Mouse (Mus musculus): ENCODE data around the gene Hoxa9. TPM values are rescaled to one million over a fixed set of nuclear protein-coding genes. Genes with fewer than 3 reads are reported as not detected.

Gene Hoxa9
- polyA plus RNA-seq, 3 experiments from 2014 or later: 0.13 to 0.32 TPM; not detected in 1

DNA sequence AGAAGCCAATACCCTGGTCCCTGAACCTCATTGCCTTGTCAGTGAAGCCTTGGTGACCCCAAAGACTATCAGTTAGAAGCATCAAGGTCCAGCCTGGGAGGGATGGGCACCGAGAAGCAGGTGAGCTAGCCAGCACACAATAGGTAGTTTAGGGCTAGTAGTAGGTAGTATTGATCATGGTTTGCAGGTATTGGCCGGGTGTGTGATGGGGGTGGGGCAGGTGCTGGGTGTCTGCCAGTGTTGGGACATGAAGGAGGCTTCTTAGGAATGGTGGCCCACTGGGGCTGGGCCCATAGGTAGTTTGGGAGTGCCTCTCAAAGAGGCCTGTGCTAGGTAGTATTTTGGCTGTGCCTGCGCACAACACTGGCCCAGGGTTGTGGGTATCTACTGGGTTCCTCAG, 15.8 kb downstream of the Hoxa9 start:
- ATAC-seq: no peak

DNA sequence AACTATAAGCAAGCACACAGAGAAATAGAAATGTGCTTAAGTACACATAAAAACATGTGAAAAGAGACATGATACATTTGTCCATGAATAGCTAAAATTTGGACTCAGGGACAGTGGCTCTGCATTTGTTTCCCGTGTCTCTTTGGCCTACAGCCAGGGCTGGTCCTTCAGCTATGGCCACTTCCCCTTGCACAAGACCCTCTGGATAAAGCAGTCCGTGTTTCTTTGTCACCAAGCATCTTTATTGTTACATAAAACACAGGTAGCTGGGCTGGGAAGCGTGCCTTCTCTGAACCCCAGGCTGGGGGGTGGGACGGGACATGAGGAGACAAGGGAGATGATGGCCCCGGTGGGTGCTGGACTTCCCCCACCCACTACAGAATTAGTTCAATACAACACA, 16.6 kb downstream of the Hoxa9 start:
- no peak for ATAC-seq

DNA sequence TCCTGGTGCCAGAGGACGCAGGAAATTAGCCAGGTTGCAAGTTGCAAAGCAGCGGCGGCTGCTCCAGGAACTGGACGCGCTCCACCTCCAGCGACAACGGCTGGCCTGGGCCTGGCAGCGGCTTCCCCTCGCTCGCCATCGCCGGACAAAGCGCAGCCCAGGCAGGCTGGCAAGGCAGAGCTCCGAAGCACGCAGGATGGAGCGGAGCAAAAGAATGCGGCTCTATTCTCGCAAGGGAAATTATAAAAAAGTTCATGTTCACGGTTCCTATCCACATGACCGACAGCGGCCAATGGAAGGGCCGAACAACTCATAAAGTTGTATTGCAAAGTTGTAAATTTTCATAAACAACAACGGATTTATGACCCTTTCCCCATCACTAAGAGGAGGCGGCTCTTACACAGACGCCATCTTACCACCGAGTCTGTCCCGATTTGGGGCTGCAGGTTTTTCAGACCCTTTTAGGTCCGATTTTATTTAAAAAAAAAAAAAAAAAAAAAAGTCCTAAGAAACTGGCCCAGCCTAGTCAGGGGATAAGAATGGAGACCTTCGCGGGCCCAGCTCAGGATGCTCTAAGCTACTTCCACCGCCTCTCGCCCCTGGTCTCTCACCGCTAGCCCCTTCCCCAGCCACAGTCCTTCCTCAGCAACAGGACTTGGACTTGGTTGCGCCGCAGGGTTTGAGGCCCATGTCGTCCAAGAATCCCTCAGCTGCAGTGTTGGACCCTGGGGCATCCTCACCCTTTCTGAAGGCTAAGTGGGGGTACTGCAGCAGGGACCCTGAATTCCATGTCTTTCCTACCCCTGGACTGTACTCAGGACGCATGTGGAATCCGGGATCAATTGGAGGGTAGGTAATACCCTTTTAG, 17.5 kb downstream of the Hoxa9 start, which contains the start of the genes Hoxa3 and Gm28308:
Hoxa3 (minus strand) TSS at position 218 of the 868 bp plus-strand sequence.
Gm28308 (minus strand) TSS at position 221 of the 868 bp plus-strand sequence.
- ATAC-seq: peak; percentile 29

GRCm38 (mm10) chr6:52212556-52213118, 18.3 kb downstream of the Hoxa9 start:
- no peak for ATAC-seq

DNA sequence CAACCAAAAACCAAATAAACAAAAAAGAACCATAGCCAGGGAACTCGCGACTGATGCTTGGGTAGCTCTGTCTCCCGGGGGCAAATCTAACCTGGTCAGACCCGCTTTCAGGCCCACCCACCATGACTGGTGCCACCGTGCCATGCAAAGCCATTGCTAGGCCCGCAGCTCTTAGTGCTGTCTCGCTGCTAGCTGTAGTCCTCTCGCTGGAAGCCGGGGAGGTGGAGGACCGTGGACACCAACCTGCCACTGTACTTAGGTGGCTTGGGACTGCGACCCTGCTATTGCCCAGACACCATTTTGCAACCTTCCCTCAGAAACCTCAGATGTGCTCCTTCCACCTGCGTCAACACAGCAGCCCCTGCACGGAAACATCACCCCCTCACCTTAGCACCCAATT, 18.9 kb downstream of the Hoxa9 start:
- peak; percentile 12 for ATAC-seq

- peak; percentile 85 for ATAC-seq
Measured at GRCm38 (mm10) chr6:52211170-52211935, 19.5 kb downstream of the Hoxa9 start.

GRCm38 (mm10) chr6:52209685-52210046, 21.2 kb downstream of the Hoxa9 start:
- ATAC-seq: no peak

DNA sequence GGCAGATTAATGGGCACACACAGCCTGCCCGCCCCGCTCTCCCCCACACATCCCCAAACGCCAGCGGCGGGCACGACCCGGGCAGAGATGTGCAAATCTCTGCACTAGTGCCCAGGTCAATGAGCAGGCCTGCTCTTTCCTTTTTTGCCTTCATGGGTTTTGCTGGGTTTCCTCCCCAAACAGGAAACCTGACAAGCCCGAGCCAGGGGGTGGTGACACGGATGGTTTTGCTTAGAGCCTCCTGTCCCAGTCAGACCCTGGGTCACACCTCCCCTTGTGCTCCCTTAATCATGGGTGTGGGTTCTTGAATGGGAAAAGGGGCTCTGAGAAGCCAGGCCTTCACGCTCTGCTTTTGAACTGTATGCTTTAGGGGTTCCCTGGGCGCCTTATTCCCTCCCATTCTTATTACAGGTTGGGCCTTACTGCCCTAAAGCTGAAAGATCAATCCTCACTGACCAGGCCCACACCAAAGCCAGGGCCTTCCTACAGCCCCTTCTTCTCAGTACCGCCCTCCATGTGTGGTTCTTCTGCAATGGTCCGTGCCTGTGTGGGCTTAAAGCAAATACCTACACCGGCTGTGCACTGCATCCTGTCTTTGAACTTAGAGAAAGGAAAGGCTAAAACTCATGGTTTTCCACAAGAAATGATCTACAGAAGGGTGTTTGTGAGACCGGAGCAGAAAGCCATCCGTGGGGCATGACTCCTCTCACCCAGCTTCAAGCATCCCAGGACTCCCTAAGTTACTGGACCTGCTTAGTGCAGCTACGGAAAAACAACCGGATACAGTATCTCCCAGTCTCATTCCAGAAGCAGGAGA, 21.8 kb downstream of the Hoxa9 start:
- ATAC-seq: no peak

- no peak for ATAC-seq
Measured at GRCm38 (mm10) chr6:52208072-52208867, 22.6 kb downstream of the Hoxa9 start, which contains the start of gene Hoxa6. Gene Hoxa6 (minus strand): TSS chr6:52208722.

DNA sequence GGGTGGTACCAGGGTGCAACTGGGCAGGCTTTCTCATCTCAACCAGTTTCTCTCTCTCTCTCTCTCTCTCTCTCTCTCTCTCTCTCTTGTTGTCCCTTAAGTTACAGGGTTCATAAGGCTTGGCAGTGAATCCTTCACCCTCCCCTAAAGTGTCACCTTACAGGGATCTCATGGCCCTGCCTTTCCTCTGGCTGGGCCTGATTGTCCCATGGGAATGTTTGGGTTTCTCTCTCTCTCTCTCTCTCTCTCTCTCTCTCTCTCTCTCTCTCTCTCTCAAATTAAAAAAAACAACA, 23.3 kb downstream of the Hoxa9 start:
- no peak for ATAC-seq

DNA sequence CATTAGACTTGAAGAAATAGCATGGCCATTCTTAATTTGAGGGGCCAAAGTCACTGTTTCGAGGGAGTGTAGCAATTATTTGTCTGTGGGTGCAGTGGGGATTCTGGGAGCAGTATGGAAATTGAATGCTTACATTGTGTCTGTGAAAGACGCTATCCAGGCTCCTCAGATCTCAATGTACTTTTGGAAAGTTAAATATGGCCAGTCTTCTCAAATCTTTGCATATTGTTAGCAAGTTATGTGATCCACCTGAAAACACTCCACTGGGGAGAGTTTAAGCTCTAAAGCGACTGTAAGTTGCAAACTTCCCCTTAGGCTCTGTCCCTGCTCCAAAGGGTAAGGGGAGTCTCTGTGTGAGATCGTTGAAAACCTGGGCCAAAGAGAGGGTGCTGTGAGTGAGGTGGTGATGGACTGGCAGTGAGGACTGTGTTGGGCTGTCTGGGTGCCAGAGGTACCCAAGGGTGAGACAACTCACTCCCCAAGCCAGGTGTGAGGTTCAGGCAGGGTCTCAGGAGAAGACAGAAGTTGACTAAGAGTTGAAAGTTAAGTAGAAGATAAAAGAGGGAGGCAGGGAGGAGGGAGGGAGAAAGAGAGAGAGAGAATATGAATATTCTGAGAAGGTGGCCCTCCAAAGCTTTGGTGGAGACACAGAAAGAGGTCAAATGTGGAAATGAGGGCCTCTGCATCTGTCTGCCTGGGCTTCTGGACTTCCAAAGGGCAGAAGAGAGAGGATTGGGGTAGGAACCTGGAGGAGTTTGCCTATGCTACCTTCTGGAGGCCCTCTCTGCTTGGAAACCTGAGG, 23.8 kb downstream of the Hoxa9 start:
- no peak for ATAC-seq

DNA sequence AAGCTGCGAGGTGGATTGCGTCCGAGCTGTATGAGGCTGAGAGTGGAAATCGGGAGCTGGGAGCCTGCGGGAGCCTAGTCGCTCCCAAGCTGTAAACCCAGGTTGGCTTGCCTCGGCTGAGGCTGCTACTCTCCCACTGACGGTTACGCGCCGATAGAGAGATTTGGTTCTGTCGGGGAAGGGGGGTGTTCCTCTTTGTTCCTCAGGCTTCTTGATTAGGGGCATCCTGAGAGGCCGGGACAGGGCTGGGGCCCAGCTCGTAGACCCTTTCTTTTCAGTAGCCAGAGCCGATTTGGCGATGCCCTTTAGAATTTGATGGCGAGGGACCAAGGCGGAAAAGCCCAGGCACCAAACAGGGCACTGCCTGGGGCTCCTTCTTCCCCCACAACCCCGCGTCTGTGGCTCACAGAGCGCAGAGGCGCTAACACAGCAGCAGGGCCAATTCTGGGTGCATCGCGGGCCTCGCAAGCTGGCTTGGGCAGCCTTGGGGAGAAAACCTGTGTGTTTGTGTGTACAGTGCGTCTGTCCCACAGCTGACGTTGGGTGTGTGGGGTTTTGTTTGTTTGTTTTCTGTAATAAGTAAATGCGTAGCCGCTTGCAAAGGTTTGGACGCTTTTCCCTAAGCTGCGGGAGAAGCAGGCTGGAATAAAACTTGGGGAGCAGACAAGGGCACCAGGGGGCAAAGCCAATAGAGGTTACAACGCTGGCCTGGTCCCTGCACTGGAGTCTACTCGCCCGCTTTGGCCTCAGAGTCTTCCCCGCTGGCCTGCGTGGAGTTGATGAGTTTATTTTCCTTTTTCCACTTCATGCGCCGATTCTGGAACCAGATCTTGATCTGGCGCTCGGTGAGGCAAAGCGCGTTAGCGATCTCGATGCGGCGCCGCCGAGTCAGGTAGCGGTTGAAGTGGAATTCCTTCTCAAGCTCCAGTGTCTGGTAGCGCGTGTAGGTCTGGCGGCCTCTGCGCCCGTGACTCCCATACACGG, 25.0 kb downstream of the Hoxa9 start:
- ATAC-seq: no peak

- ATAC-seq: no peak
Measured at GRCm38 (mm10) chr6:52205221-52205620, 25.7 kb downstream of the Hoxa9 start.

GRCm38 (mm10) chr6:52204050-52204752, 26.7 kb downstream of the Hoxa9 start, which contains the start of gene Hoxa5:
Gene Hoxa5 (minus strand): TSS chr6:52204587.
- ATAC-seq: no peak

DNA sequence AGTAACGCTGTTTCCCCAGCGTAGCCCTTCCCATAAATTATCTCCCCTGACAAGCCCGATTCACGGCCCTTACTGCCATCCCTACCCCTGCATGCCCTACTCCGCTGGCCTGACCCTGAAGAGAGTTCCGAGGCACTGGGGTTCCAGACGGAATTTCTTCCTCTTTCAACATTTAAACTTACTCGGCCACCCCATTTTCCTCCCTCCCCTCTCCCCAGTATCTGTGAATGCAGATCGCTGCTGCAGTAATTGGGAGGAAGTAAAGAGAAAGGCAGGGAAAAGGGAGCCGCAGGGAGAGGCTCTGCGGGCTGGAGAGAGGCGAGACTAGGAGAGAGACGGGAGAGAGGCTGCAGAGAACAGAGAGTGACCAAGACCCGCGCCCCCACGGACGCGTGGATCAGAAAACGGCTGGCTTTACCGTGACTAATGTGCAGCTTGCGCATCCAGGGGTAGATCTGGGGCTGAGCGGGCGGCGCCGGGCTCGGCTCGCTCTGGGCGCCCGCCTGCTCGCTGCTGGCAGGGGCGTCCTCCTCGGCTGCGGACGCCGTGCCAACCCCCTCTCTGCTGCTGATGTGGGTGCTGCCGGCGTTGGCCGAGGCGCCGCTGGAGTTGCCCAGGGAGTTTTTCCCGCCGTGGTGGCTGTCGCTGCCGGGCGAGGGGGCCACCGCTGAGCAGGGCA, 27.4 kb downstream of the Hoxa9 start:
- no peak for ATAC-seq

GRCm38 (mm10) chr6:52203121-52203370, 27.8 kb downstream of the Hoxa9 start:
- ATAC-seq: no peak

DNA sequence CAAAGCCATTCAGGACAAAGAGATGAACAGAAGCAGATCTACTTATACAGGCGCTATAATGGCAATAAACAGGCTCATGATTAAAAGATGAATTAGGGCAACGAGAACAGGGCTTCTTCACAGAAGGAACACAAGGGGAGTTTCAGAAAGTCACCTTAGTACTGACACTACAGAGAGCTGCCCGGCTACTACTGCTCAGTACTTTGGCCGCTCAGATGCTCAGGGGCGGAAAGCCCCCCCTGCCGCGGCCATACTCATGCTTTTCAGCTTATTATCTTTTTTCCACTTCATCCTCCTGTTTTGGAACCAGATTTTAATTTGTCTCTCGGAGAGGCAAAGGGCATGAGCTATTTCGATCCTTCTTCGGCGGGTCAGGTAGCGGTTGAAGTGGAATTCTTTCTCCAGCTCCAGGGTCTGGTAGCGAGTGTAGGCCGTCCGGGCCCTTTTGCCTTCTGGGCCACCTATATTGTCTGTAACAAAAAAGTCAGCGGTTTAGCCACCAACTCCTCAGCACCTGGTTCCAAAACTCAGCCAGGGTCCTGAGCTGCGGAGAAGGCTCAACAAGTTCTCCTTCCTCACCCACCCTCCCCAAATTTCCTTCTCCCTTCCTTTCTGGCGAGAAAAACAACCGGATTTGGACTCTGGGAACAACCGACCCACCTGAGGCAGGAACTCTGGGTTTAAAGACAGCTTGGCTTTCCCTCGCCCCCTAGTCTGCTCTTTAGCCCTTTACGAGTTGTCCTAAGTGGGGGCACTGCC, 28.3 kb downstream of the Hoxa9 start:
- no peak for ATAC-seq

GRCm38 (mm10) chr6:52201269-52201668, 29.6 kb downstream of the Hoxa9 start:
- ATAC-seq: no peak
